Mouse (Mus musculus) heart, embryonic 15.5 days (tissue): ENCODE measurements around the gene Gin1. TPM values are rescaled to one million over a fixed set of nuclear protein-coding genes. Genes with fewer than 3 reads are reported as not detected.

Source experiments
- ATAC-seq: fragments of 200-750 bp; cut with Nextera tagmentation; replicated peaks from 2 replicates; pipeline ENCODE4 v1.8.0; 2017; ENCODE audit warnings: low read depth, moderate TSS enrichment; ENCODE audit not compliant: insufficient number of reproducible peaks, insufficient read depth, low FRiP score
- H3K27ac ChIP-seq: fragments of 300-500 bp; sonication (generic); 2 replicates; pipeline ENCODE4 v1.5.1; 2015; ENCODE audit warnings: mild to moderate bottlenecking, inconsistent platforms
- H3K27me3 ChIP-seq: fragments of 300-500 bp; sonication (generic); 2 replicates; pipeline ENCODE4 v1.6.1; 2015; ENCODE audit warnings: inconsistent platforms
- H3K36me3 ChIP-seq: fragments of 300-500 bp; sonication (generic); 2 replicates; pipeline ENCODE4 v1.6.1; 2015; ENCODE audit warnings: mild to moderate bottlenecking, inconsistent platforms
- H3K4me1 ChIP-seq: fragments of 300-500 bp; sonication (generic); replicated peaks from 2 replicates; pipeline ENCODE4 v1.6.1; 2015; ENCODE audit warnings: inconsistent platforms
- H3K4me2 ChIP-seq: fragments of 300-500 bp; sonication (generic); 2 replicates; pipeline ENCODE4 v1.6.1; 2015; ENCODE audit warnings: inconsistent platforms, mild to moderate bottlenecking, moderate library complexity
- H3K4me3 ChIP-seq: fragments of 300-500 bp; sonication (generic); 2 replicates; pipeline ENCODE4 v1.5.1; 2015; ENCODE audit warnings: mild to moderate bottlenecking, inconsistent platforms
- H3K9ac ChIP-seq: fragments of 300-500 bp; sonication (generic); 2 replicates; pipeline ENCODE4 v1.6.1; 2015; ENCODE audit warnings: mild to moderate bottlenecking, inconsistent platforms
- H3K9me3 ChIP-seq: fragments of 300-500 bp; sonication (generic); replicated peaks from 2 replicates; pipeline ENCODE4 v1.6.1; 2016; ENCODE audit warnings: inconsistent platforms
- WGBS: fragments of 180-500 bp; shearing (Covaris S2); methylation state at CpG from one replicate; pipeline ENCODE4 v1.1.7; 2015; ENCODE audit warnings: mixed read lengths; 5-methylcytosine and 5-hydroxymethylcytosine counted together
- polyA plus RNA-seq: library from polyadenylated mRNA; unstranded; fragments of >200 nt; fragmentation: Nextera tagmentation; extraction: Ambion mirVana; gene quantifications from 2 replicates; pipeline ENCODE4 v1.2.1, GENCODE M21; 2015

Gene Gin1
- polyA plus RNA-seq, 1 experiment from 2014 or later = 19.7 TPM

GRCm38 (mm10) chr1:97785685-97786393 is 15.9 kb downstream of the Gin1 start:
- H3K27ac ChIP-seq = no peak overlapping the region
- no peaks in the 10 kb centered on the region for H3K27me3 ChIP-seq
- H3K36me3 ChIP-seq = no peaks in the 10 kb centered on the region
- H3K4me1 ChIP-seq = peaks cover 6% of the 10 kb centered on the region
- H3K4me3 ChIP-seq = no peak overlapping the region
- WGBS = 78% methylated on average over 11 of the region's 11 CpGs
- H3K4me2 ChIP-seq = no peak overlapping the region
- no peaks in the 10 kb centered on the region for H3K9me3 ChIP-seq
- ATAC-seq = no peak
- H3K9ac ChIP-seq = no peak overlapping the region

GRCm38 (mm10) chr1:97787674-97788073 is 17.7 kb downstream of the Gin1 start:
- Histone ChIP-seq H3K9me3 (no peaks in the 10 kb centered on the region), H3K27me3 (no peaks in the 10 kb centered on the region), H3K4me3 (no peak overlapping the region), H3K36me3 (no peaks in the 10 kb centered on the region), H3K27ac (peak overlapping the region; percentile 82), H3K9ac (no peak overlapping the region), H3K4me1 (peaks cover 6% of the 10 kb centered on the region), H3K4me2 (no peak overlapping the region)
- peak; percentile 64; the same call in 1 of the 2 replicates for ATAC-seq
- 31% methylated on average over 3 of the region's 3 CpGs for WGBS

- Histone ChIP-seq H3K27me3 (no peaks in the 10 kb centered on the region), H3K9ac (no peak overlapping the region), H3K4me3 (no peak overlapping the region), H3K36me3 (no peaks in the 10 kb centered on the region), H3K4me1 (peaks cover 6% of the 10 kb centered on the region), H3K27ac (peak overlapping the region; percentile 82), H3K4me2 (no peak overlapping the region), H3K9me3 (no peaks in the 10 kb centered on the region)
- WGBS = 33% methylated on average over 2 of the region's 2 CpGs
- ATAC-seq = peak; percentile 66
Observed at GRCm38 (mm10) chr1:97788490-97788889, 18.5 kb downstream of the Gin1 start.

- H3K4me3 ChIP-seq = no peak overlapping the region
- no peak overlapping the region for H3K27ac ChIP-seq
- no peak for ATAC-seq
- H3K36me3 ChIP-seq = no peaks in the 10 kb centered on the region
- H3K27me3 ChIP-seq = no peaks in the 10 kb centered on the region
- H3K4me2 ChIP-seq = no peak overlapping the region
- H3K9ac ChIP-seq = no peak overlapping the region
- 83% methylated on average over 3 of the region's 3 CpGs for WGBS
- peaks cover 2% of the 10 kb centered on the region; the same call in 1 of the 2 replicates for H3K4me1 ChIP-seq
- no peaks in the 10 kb centered on the region for H3K9me3 ChIP-seq
Observed at GRCm38 (mm10) chr1:97794110-97794509, 24.1 kb downstream of the Gin1 start.

- no peaks in the 10 kb centered on the region for H3K9me3 ChIP-seq
Observed at GRCm38 (mm10) chr1:97795936-97796335, 26.0 kb downstream of the Gin1 start.

GRCm38 (mm10) chr1:97802207-97802902 is 32.4 kb downstream of the Gin1 start:
- no peaks in the 10 kb centered on the region for H3K27me3 ChIP-seq
- WGBS = 33% methylated on average over 4 of the region's 4 CpGs
- H3K4me3 ChIP-seq = no peak overlapping the region
- H3K4me1 ChIP-seq = no peaks in the 10 kb centered on the region
- H3K4me2 ChIP-seq = peak overlapping the region; percentile 39
- ATAC-seq = no peak
- no peaks in the 10 kb centered on the region for H3K36me3 ChIP-seq
- H3K9me3 ChIP-seq = no peaks in the 10 kb centered on the region
- no peak overlapping the region for H3K27ac ChIP-seq
- no peak overlapping the region for H3K9ac ChIP-seq

More at GRCm38 (mm10) chr1:97795936-97796335, 26.0 kb downstream of the Gin1 start:
- Histone ChIP-seq H3K27ac (no peak overlapping the region), H3K9ac (no peak overlapping the region), H3K4me1 (no peaks in the 10 kb centered on the region), H3K4me2 (no peak overlapping the region), H3K27me3 (no peaks in the 10 kb centered on the region), H3K36me3 (no peaks in the 10 kb centered on the region), H3K4me3 (no peak overlapping the region)
- no peak for ATAC-seq
- WGBS = 45% methylated on average over 9 of the region's 9 CpGs

GRCm38 (mm10) chr1:97804520-97804919 is 34.5 kb downstream of the Gin1 start:
- Histone ChIP-seq H3K36me3 (no peaks in the 10 kb centered on the region), H3K9ac (no peak overlapping the region), H3K27ac (no peak overlapping the region), H3K4me1 (no peaks in the 10 kb centered on the region), H3K4me2 (no peak overlapping the region), H3K27me3 (no peaks in the 10 kb centered on the region), H3K4me3 (no peak overlapping the region), H3K9me3 (no peaks in the 10 kb centered on the region)
- no peak for ATAC-seq

GRCm38 (mm10) chr1:97809255-97809912 is 39.4 kb downstream of the Gin1 start:
- 37% methylated on average over 2 of the region's 2 CpGs for WGBS
- no peak for ATAC-seq

GRCm38 (mm10) chr1:97821282-97821681 is 51.3 kb downstream of the Gin1 start:
- no peaks in the 10 kb centered on the region for H3K27me3 ChIP-seq
- H3K4me3 ChIP-seq = no peak overlapping the region
- H3K4me2 ChIP-seq = no peak overlapping the region
- WGBS = 82% methylated on average over 3 of the region's 3 CpGs
- no peaks in the 10 kb centered on the region for H3K4me1 ChIP-seq
- H3K9me3 ChIP-seq = no peaks in the 10 kb centered on the region
- no peak overlapping the region for H3K27ac ChIP-seq
- H3K36me3 ChIP-seq = peaks cover 46% of the 10 kb centered on the region
- H3K9ac ChIP-seq = no peak overlapping the region
- ATAC-seq = no peak

More at GRCm38 (mm10) chr1:97809255-97809912, 39.4 kb downstream of the Gin1 start:
- Histone ChIP-seq H3K36me3 (no peaks in the 10 kb centered on the region), H3K4me2 (no peak overlapping the region), H3K9ac (no peak overlapping the region), H3K27ac (no peak overlapping the region), H3K27me3 (no peaks in the 10 kb centered on the region), H3K4me3 (no peak overlapping the region), H3K9me3 (no peaks in the 10 kb centered on the region), H3K4me1 (no peaks in the 10 kb centered on the region)

GRCm38 (mm10) chr1:97822203-97822602 is 52.2 kb downstream of the Gin1 start:
- WGBS = 71% methylated on average over 5 of the region's 5 CpGs
- H3K4me1 ChIP-seq = no peaks in the 10 kb centered on the region
- H3K4me3 ChIP-seq = no peak overlapping the region
- no peak overlapping the region for H3K27ac ChIP-seq
- H3K9me3 ChIP-seq = no peaks in the 10 kb centered on the region
- peaks cover 51% of the 10 kb centered on the region for H3K36me3 ChIP-seq
- H3K27me3 ChIP-seq = no peaks in the 10 kb centered on the region
- no peak overlapping the region for H3K4me2 ChIP-seq
- no peak overlapping the region for H3K9ac ChIP-seq
- no peak for ATAC-seq

- H3K27me3 ChIP-seq = no peaks in the 10 kb centered on the region
- no peak for ATAC-seq
- no peaks in the 10 kb centered on the region for H3K4me1 ChIP-seq
- H3K4me3 ChIP-seq = no peak overlapping the region
- H3K27ac ChIP-seq = no peak overlapping the region
- H3K9me3 ChIP-seq = no peaks in the 10 kb centered on the region
- 92% methylated on average over 7 of the region's 7 CpGs for WGBS
- H3K9ac ChIP-seq = no peak overlapping the region
- H3K36me3 ChIP-seq = peaks cover 50% of the 10 kb centered on the region
- no peak overlapping the region for H3K4me2 ChIP-seq
Observed at GRCm38 (mm10) chr1:97822904-97823303, 52.9 kb downstream of the Gin1 start.
